ENCODE assay signal across 27 mouse cellular contexts in genomic region chr14:79460401-79460800, GRCm38 (mm10). TPM values are rescaled to one million over a fixed set of nuclear protein-coding genes. Genes with fewer than 3 reads are reported as not detected.
"Had no signal": no experiment of that assay in that cellular context is flagged by ENCODE, and none has a peak within 500 bp of the region (broad histone marks: within the 10 kb centered on the region; RNA-seq: fewer than 3 reads in every experiment).

No protein-coding gene starts in this region.

- H3K4me3 ChIP-seq: heart, adult 2 months; heart, embryonic 13.5 days; heart, embryonic 15.5 days; hindbrain, embryonic 13.5 days; hindbrain, embryonic 15.5 days; kidney, embryonic 15.5 days; limb, embryonic 13.5 days; limb, embryonic 15.5 days; liver, embryonic 13.5 days; liver, embryonic 15.5 days had no signal

- H3K4me2 ChIP-seq: heart, embryonic 11.5 days; heart, embryonic 13.5 days; heart, embryonic 15.5 days; hindbrain, embryonic 13.5 days; hindbrain, embryonic 15.5 days; kidney, embryonic 15.5 days; limb, embryonic 13.5 days; limb, embryonic 15.5 days; liver, embryonic 11.5 days; liver, embryonic 13.5 days; liver, embryonic 15.5 days had no signal

- H3K27ac ChIP-seq: heart, adult 2 months; heart, embryonic 13.5 days; heart, embryonic 15.5 days; hindbrain, embryonic 13.5 days; hindbrain, embryonic 15.5 days; hindbrain, postnatal 0 days; kidney, embryonic 15.5 days; kidney, postnatal 0 days; limb, embryonic 13.5 days; limb, embryonic 15.5 days; liver, embryonic 13.5 days; liver, embryonic 15.5 days had no signal

- ATAC-seq: hindbrain, postnatal 0 days; intestine, embryonic 16.5 days had no signal

- H3K9me3 ChIP-seq: heart, embryonic 13.5 days; heart, embryonic 15.5 days; hindbrain, embryonic 13.5 days; hindbrain, embryonic 15.5 days; kidney, embryonic 15.5 days; limb, embryonic 13.5 days; limb, embryonic 15.5 days; liver, embryonic 13.5 days; liver, embryonic 15.5 days had no signal

- DNase-seq: gastrocnemius, postnatal 14 days; gastrocnemius, postnatal 36 days; heart, adult 2 months; heart, postnatal 14 days; heart, postnatal 36 days; kidney, adult 11 months; kidney, adult 2 months; kidney, adult 9 months; kidney, postnatal 14 days; kidney, postnatal 36 days; layer of hippocampus, postnatal 36 days; left cerebral cortex, postnatal 4 days; liver, embryonic 13.5 days had no signal

- H3K4me1 ChIP-seq: heart, embryonic 13.5 days; heart, embryonic 15.5 days; hindbrain, embryonic 13.5 days; hindbrain, embryonic 15.5 days; kidney, embryonic 15.5 days; limb, embryonic 13.5 days; limb, embryonic 15.5 days had no signal

- H3K9ac ChIP-seq: heart, embryonic 13.5 days; heart, embryonic 15.5 days; hindbrain, embryonic 13.5 days; hindbrain, embryonic 15.5 days; kidney, embryonic 15.5 days; limb, embryonic 13.5 days; limb, embryonic 15.5 days; liver, embryonic 13.5 days; liver, embryonic 15.5 days had no signal

- H3K27me3 ChIP-seq: heart, embryonic 13.5 days; heart, embryonic 15.5 days; hindbrain, embryonic 13.5 days; hindbrain, embryonic 15.5 days; kidney, embryonic 15.5 days; limb, embryonic 13.5 days; limb, embryonic 15.5 days; liver, embryonic 13.5 days; liver, embryonic 15.5 days had no signal

RNA-seq across cellular contexts. Expression of gene Kbtbd6, which starts 8.8 kb away (rescaled TPM):
- total RNA-seq: gastrocnemius, adult 8-10 months had no signal
